Mouse (Mus musculus): ENCODE measurements around the gene Ttll3. TPM values are rescaled to one million over a fixed set of nuclear protein-coding genes. Genes with fewer than 3 reads are reported as not detected.

Ttll3 gene
- polyA plus RNA-seq, 1 experiment from 2014 or later: 4.2 TPM

DNA sequence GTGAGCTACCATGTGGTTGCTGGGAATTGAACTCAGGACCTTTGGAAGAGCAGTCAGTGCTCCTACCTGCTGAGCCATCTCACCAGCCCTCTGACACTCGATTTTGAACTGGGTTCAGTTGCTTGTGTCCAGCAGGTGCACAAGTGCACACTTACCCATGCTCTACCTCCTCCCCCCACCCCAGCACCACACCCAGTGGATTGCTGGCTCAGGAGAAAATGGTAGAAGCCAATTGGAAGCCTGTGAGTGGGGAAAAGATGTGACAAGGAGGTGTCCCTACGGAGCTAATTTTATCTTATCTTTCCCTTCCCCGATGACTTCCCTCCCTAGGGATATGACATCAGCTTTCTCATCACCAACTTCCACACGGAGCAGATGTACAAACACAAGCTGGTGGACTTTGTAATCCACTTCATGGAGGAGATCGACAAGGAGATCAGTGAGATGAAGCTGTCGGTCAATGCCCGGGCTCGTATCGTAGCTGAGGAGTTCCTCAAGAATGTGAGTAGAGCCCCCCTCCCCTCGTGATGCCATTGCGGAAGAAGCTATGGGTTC lies 3.8 kb upstream of the Ttll3 start:
- WGBS: 93% methylated on average over 11 of the region's 11 CpGs
- Histone ChIP-seq H3K27me3 (ENCODE audit: poor library complexity, severe bottlenecking) (no peaks in the 10 kb centered on the region), H3K4me3 (no peak overlapping the region), H3K4me1 (no peaks in the 10 kb centered on the region), H3K9me3 (no peaks in the 10 kb centered on the region), H3K36me3 (replicated peaks) (peaks cover 100% of the 10 kb centered on the region), H3K27ac (no peak overlapping the region)
- no peak for DNase-seq (ENCODE audit: extremely low spot score, low spot score)

DNA sequence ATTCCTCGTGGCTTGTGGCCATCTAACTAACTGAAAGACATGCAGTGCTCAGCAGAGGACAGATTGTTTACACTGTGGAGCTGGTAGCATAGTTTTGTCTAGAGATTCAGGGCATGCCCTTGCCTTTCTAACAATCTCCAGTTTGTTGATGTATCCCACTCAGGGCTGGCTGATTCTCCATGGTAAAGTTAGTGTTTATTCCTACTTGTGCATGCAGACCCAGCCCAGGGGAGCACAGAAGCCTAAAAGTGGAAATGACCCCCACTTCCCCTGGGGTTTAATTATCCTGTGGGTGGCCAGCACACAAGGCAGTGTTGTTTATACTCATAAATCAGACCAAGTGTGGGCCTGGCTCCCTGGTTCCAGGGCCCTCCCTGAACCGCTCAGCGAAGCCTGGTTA lies 3.0 kb upstream of the Ttll3 start:
- Histone ChIP-seq H3K27me3 (ENCODE audit: poor library complexity, severe bottlenecking) (0 out of 2 replicates have a peak, but pooled peaks cover 2% of the 10 kb centered on the region), H3K27ac (no peak overlapping the region), H3K9me3 (no peaks in the 10 kb centered on the region), H3K4me1 (no peaks in the 10 kb centered on the region), H3K4me3 (no peak overlapping the region), H3K36me3 (replicated peaks) (peaks cover 100% of the 10 kb centered on the region)
- no peak for DNase-seq (ENCODE audit: extremely low spot score, low spot score)
- WGBS: 92% methylated on average over 3 of the region's 3 CpGs

DNA sequence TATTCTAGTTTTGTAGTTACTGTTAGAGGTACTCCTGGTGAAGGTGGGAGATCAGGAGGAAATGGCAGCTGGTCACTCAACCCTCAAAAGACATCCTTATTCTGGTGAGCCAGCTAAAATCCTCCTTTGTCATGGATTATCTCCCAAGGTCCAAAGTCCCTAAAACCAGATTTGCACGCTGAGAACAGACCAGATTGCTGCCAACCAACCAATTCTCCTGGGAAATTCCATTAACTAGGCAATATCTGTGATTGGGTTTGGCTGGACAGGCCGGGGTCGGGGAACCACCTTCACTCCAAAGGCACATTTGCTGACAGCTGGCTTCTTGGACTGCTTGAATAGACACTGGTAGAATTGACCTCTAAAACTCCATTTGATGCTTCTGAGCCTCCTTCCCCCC lies 1.7 kb downstream of the Ttll3 start:
- H3K36me3 ChIP-seq (replicated peaks): peaks cover 70% of the 10 kb centered on the region
- H3K27ac ChIP-seq: no peak overlapping the region
- no peaks in the 10 kb centered on the region for H3K9me3 ChIP-seq
- WGBS: 89% methylated on average over 3 of the region's 3 CpGs
- H3K27me3 ChIP-seq (ENCODE audit: poor library complexity, severe bottlenecking): peaks cover 21% of the 10 kb centered on the region
- no peak for DNase-seq (ENCODE audit: extremely low spot score, low spot score)
- H3K4me3 ChIP-seq: no peak overlapping the region
- H3K4me1 ChIP-seq: peaks cover 22% of the 10 kb centered on the region

DNA sequence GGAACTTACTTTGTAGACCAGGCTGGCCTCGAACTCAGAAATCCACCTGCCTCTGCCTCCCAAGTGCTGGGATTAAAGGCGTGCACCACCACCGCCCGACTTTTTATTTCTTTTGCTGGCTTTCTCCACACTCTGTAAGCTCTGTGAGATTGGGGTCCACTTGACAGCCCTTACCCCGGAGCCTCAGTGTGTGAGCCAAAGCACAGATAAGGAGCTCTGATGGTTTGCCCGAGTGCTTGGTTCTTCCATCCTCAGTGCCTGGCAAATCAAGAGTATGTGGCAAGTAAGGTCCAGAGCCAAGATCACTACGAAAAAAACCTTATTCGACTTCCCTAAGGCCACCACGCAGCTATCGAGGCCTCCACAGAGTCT lies 2.9 kb downstream of the Ttll3 start:
- 30% methylated on average over 10 of the region's 10 CpGs for WGBS
- no peaks in the 10 kb centered on the region for H3K9me3 ChIP-seq
- peak overlapping the region; percentile 61 for H3K4me3 ChIP-seq
- peaks cover 58% of the 10 kb centered on the region for H3K36me3 ChIP-seq (replicated peaks)
- peaks cover 21% of the 10 kb centered on the region for H3K27me3 ChIP-seq (ENCODE audit: poor library complexity, severe bottlenecking)
- peaks cover 22% of the 10 kb centered on the region for H3K4me1 ChIP-seq
- DNase-seq (ENCODE audit: extremely low spot score, low spot score): no peak
- H3K27ac ChIP-seq: peak overlapping the region; percentile 90

DNA sequence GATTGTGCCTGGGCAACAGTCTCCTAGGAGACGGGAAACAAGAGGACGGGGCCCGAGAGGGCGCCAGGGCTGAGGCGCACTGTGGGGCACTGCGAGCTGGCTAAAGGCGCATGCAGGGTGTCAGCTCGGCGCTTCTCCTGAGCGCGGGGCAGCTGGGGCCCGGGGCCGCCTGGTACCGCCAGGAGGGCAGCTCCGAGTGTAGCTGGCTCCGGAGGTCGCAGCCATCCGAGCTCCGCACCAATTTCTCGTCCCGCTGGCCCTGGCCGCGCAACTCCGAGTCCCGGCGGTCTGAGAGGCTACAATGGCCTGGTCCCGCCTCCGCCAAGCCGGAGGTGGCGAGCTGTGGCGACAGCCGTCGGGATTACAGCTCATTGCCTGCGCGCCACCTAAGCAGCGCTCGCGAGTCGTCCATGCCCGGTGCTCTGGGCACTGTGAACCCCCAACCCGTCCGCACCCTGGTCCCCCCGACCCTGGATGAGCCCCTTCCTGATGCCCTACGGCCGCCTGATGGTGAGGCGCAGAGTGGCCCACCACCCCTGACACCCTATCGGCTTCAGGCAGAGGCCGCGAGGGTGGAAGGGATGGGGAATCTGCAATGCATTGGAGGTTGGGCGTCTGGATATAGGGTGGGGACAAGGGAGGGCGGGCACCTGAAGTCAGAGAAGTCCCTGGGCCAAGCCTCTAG lies 3.5 kb downstream of the Ttll3 start:
- H3K36me3 ChIP-seq (replicated peaks): peaks cover 53% of the 10 kb centered on the region
- H3K27ac ChIP-seq: peak overlapping the region; percentile 90
- peak overlapping the region; percentile 61 for H3K4me3 ChIP-seq
- under 1% methylated on average over 51 of the region's 51 CpGs for WGBS
- H3K4me1 ChIP-seq: peaks cover 22% of the 10 kb centered on the region
- H3K27me3 ChIP-seq (ENCODE audit: poor library complexity, severe bottlenecking): peaks cover 21% of the 10 kb centered on the region
- peak; percentile 79 for DNase-seq (ENCODE audit: extremely low spot score, low spot score)
- no peaks in the 10 kb centered on the region for H3K9me3 ChIP-seq

DNA sequence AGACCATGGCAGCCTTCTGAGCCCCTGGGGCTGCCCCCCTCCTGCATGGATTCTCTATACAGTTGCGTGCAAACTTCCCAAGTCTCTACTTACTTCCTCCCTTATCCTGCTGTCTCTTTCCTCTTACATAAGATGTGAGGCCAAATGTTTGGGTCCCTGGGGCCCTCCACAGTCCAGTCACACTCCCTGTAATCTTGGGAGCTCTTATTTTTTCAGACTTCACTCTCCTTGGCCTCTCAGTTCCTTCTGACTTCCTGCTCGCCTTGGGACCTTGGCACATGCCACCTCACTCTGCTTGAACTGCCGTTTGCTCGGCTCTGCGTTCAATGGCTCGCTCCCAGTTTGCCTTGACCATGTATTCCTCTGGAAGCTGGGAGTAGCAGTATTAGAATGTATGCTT lies 4.9 kb downstream of the Ttll3 start:
- no peak overlapping the region for H3K4me3 ChIP-seq
- peaks cover 22% of the 10 kb centered on the region for H3K4me1 ChIP-seq
- WGBS: 89% methylated on average over 6 of the region's 6 CpGs
- peaks cover 21% of the 10 kb centered on the region for H3K27me3 ChIP-seq (ENCODE audit: poor library complexity, severe bottlenecking)
- peaks cover 38% of the 10 kb centered on the region for H3K36me3 ChIP-seq (replicated peaks)
- no peaks in the 10 kb centered on the region for H3K9me3 ChIP-seq
- DNase-seq (ENCODE audit: extremely low spot score, low spot score): no peak
- no peak overlapping the region for H3K27ac ChIP-seq

DNA sequence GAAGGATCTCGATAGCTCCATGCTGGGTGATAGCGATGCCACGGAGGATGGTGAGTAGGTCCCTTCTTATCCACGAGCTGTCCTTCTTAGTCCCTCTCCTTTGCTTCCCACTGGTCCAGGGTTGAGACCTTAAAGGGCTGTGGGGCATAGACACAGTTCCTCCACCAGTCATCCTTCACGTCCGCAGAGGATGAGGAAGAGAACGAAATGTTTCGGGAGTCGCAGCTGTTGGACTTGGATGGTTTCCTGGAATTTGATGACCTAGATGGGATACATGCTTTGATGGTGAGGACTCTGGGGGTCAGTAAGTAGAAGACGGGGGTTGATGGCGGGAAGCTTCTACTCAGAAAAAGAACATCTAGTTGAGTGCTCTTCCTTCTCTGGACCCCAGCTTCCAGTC lies 5.8 kb downstream of the Ttll3 start:
- Histone ChIP-seq H3K36me3 (replicated peaks) (peaks cover 31% of the 10 kb centered on the region), H3K4me1 (peaks cover 22% of the 10 kb centered on the region), H3K27ac (no peak overlapping the region), H3K27me3 (ENCODE audit: poor library complexity, severe bottlenecking) (peaks cover 21% of the 10 kb centered on the region), H3K9me3 (no peaks in the 10 kb centered on the region), H3K4me3 (no peak overlapping the region)
- no peak for DNase-seq (ENCODE audit: extremely low spot score, low spot score)
- 94% methylated on average over 11 of the region's 11 CpGs for WGBS

DNA sequence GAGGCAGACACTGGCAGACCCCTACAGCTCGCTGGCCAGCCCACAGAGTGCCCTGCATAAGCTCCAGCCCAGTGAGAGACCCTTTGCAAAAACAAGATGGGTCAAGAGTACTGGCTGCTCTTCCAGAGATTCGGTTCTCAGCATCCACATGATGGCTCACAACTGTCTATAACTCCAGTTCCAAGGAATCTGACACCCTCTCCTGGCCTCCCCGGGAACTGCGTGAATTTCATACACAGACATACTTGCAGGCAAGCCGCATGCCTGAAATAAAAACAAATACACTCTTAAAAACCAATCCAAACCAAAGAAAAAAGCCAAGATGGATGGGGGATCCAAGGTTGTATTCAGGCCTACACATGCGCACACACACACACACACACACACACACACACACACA lies 6.4 kb downstream of the Ttll3 start:
- Histone ChIP-seq H3K27me3 (ENCODE audit: poor library complexity, severe bottlenecking) (peaks cover 21% of the 10 kb centered on the region), H3K4me1 (peaks cover 22% of the 10 kb centered on the region), H3K36me3 (replicated peaks) (peaks cover 26% of the 10 kb centered on the region), H3K4me3 (no peak overlapping the region), H3K27ac (no peak overlapping the region), H3K9me3 (no peaks in the 10 kb centered on the region)
- no peak for DNase-seq (ENCODE audit: extremely low spot score, low spot score)
- WGBS: 95% methylated on average over 6 of the region's 6 CpGs

DNA sequence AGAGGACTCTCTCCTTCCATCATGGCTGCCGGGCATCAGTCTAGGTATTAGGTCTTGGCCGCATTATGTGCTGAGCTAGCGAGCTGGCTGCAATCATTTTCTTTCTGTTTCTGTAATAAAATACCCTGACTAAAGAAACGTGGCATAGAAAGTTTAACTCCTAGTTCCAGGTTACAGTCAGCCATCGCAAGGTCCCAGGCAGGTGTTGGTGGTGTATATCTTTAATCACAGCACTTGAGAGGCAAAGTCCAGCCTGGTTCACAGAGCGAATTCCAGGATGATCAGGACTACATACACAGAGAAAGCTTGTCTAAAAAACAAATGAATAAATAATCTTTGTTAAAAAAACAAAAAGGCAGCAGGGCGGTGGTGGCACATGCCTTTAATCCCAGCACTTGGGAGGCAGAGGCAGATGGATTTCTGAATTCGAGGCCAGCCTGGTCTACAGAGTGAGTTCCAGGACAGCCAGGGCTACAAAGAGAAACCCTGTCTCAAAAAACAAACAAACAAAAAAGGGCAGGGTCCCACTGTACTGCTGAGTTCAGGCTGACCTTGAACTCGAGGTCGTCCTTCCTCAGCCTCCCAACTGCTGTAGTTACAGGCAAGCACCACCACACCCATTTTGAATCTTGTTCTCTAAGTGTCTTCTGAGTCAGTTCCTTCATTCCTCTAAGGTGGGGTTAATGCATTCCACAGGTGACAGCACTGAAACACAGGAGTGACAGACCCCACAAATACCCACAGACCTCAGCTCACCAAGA lies 7.4 kb downstream of the Ttll3 start:
- Histone ChIP-seq H3K27me3 (ENCODE audit: poor library complexity, severe bottlenecking) (peaks cover 15% of the 10 kb centered on the region), H3K27ac (no peak overlapping the region), H3K4me3 (no peak overlapping the region), H3K36me3 (replicated peaks) (peaks cover 19% of the 10 kb centered on the region), H3K4me1 (peaks cover 19% of the 10 kb centered on the region), H3K9me3 (no peaks in the 10 kb centered on the region)
- 85% methylated on average over 10 of the region's 10 CpGs for WGBS
- no peak for DNase-seq (ENCODE audit: extremely low spot score, low spot score)

DNA sequence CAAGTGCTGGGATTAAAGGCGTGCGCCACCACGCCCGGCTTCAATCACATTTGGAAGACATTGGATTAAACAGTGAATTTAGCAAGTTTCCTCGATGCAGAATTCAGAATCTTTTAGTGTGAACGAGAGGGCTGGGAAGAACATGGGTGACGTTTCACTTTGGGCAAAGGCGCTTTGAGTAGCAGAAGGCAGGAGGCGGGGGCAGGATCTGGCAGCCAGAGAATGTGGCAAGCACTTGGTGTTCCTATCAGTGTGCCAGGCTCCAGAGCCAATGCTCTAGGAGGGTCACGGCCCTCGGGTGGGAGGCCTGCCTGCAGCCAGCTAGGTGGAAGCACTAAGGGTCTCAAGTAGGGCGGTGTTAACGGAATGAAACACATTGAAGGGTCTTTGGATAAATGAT lies 13.0 kb downstream of the Ttll3 start:
- DNase-seq (ENCODE audit: extremely low spot score, low spot score): no peak
- H3K9me3 ChIP-seq: no peaks in the 10 kb centered on the region
- no peaks in the 10 kb centered on the region for H3K4me1 ChIP-seq
- 93% methylated on average over 13 of the region's 13 CpGs for WGBS
- H3K4me3 ChIP-seq: no peak overlapping the region
- H3K27ac ChIP-seq: no peak overlapping the region
- peaks cover 13% of the 10 kb centered on the region for H3K36me3 ChIP-seq (replicated peaks)
- no peaks in the 10 kb centered on the region for H3K27me3 ChIP-seq (ENCODE audit: poor library complexity, severe bottlenecking)

DNA sequence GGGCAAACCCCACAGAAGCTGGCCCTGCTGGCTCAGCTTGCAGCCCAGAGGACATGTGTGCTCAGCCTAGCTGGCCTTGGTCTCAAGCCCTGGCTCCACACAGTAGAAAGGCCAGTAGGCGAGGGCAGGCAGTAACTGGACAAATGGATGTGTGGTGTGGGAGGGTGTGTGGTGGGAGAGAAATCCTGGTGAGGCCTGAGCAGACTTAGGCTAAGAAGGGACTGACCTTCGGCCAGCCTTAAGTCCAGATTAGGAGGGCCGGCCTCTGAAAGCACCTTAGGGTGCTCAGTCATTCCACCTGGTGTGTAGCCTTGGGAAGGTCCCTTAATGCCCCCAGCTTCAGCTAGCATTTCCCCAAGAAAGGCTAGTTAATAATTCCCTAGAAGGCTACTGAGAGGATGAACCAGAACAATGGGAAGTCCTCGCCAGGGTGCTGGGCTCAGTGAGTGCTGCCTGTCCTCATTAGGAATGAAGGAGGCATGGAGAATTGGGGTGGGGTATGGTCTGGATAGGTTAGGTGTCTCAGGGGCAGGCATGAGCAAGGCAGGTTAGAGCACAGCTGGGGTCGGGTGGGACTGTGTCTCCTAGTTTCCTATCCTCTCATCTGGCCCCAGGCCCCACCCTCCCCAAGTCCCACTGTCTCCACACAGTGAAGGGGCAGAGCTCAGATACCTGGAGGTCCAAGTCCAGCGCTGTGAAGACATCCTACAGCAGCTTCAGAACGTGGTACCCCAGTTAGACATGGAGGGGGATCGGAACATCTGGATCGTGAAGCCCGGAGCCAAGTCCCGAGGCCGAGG lies 15.8 kb downstream of the Ttll3 start:
- H3K4me1 ChIP-seq: no peaks in the 10 kb centered on the region
- no peak for DNase-seq (ENCODE audit: extremely low spot score, low spot score)
- H3K27ac ChIP-seq: no peak overlapping the region
- H3K36me3 ChIP-seq (replicated peaks): peaks cover 21% of the 10 kb centered on the region
- H3K9me3 ChIP-seq: no peaks in the 10 kb centered on the region
- H3K27me3 ChIP-seq (ENCODE audit: poor library complexity, severe bottlenecking): no peaks in the 10 kb centered on the region
- 77% methylated on average over 12 of the region's 12 CpGs for WGBS
- H3K4me3 ChIP-seq: no peak overlapping the region

DNA sequence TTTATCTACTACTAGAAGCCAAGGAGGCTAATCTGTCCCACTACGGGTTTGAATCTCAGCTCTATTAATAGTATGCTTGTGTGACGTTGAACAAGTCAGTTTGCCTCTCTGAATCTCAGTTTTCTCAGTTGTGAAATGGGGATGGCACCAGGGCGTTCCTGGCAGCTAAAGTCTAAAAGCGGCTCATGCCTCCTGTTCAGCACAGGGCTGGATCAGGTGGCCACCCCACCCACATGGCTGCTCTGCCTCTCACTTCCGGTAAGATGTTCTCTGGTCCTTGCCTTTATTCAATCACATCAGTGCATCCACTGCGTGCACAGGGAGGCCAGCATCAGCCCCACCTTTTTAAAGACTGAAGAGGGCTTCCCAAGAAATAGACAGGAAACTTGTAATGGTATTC lies 16.4 kb downstream of the Ttll3 start:
- Histone ChIP-seq H3K36me3 (replicated peaks) (peaks cover 20% of the 10 kb centered on the region), H3K9me3 (no peaks in the 10 kb centered on the region), H3K27me3 (ENCODE audit: poor library complexity, severe bottlenecking) (no peaks in the 10 kb centered on the region), H3K27ac (no peak overlapping the region), H3K4me3 (no peak overlapping the region), H3K4me1 (no peaks in the 10 kb centered on the region)
- no peak for DNase-seq (ENCODE audit: extremely low spot score, low spot score)
- WGBS: 88% methylated on average over 6 of the region's 6 CpGs
